Mouse (Mus musculus) liver, embryonic 15.5 days (tissue): ENCODE results near the gene Aldh8a1. TPM values are rescaled to one million over a fixed set of nuclear protein-coding genes. Genes with fewer than 3 reads are reported as not detected.

Experiments
- ATAC-seq: fragments of 200-750 bp; cut with Nextera tagmentation; 2 replicates; pipeline ENCODE4 v1.8.0; 2017; ENCODE audit warnings: moderate number of reproducible peaks, mild to moderate bottlenecking, moderate library complexity; ENCODE audit not compliant: insufficient read depth
- H3K27ac ChIP-seq: fragments of 300-500 bp; sonication (generic); replicated peaks from 2 replicates; pipeline ENCODE4 v1.5.1; 2015; ENCODE audit warnings: mild to moderate bottlenecking, inconsistent platforms
- H3K27me3 ChIP-seq: fragments of 300-500 bp; sonication (generic); 2 replicates; pipeline ENCODE4 v1.6.1; 2015; ENCODE audit warnings: mild to moderate bottlenecking, inconsistent platforms
- H3K36me3 ChIP-seq: fragments of 300-500 bp; sonication (generic); replicated peaks from 2 replicates; pipeline ENCODE4 v1.6.1; 2015; ENCODE audit warnings: moderate library complexity, mild to moderate bottlenecking, inconsistent platforms
- H3K4me1 ChIP-seq: fragments of 300-500 bp; sonication (generic); replicated peaks from 2 replicates; pipeline ENCODE4 v1.6.1; 2015; ENCODE audit warnings: inconsistent platforms
- H3K4me2 ChIP-seq: fragments of 300-500 bp; sonication (generic); 2 replicates; pipeline ENCODE4 v1.6.1; 2015; ENCODE audit warnings: moderate library complexity, mild to moderate bottlenecking, inconsistent platforms
- H3K4me3 ChIP-seq: fragments of 300-500 bp; sonication (generic); replicated peaks from 2 replicates; pipeline ENCODE4 v1.5.1; 2015; ENCODE audit warnings: mild to moderate bottlenecking, inconsistent platforms
- H3K9ac ChIP-seq: fragments of 300-500 bp; sonication (generic); 2 replicates; pipeline ENCODE4 v1.6.1; 2015; ENCODE audit warnings: moderate library complexity, mild to moderate bottlenecking, inconsistent platforms
- H3K9me3 ChIP-seq: fragments of 300-500 bp; sonication (generic); replicated peaks from 2 replicates; pipeline ENCODE4 v1.6.1; 2016; ENCODE audit warnings: inconsistent platforms
- WGBS: fragments of 180-500 bp; shearing (Covaris S2); methylation state at CpG from one replicate; pipeline ENCODE4 v1.1.7; 2015; ENCODE audit warnings: mixed read lengths; ENCODE audit not compliant: insufficient replicate concordance; 5-methylcytosine and 5-hydroxymethylcytosine counted together
- polyA plus RNA-seq: library from polyadenylated mRNA; unstranded; fragments of >200 nt; fragmentation: Nextera tagmentation; extraction: Ambion mirVana; gene quantifications from 2 replicates; pipeline ENCODE4 v1.2.1, GENCODE M21; 2015

The Aldh8a1 gene
- polyA plus RNA-seq, 1 experiment from 2014 or later: 33.8 TPM

DNA sequence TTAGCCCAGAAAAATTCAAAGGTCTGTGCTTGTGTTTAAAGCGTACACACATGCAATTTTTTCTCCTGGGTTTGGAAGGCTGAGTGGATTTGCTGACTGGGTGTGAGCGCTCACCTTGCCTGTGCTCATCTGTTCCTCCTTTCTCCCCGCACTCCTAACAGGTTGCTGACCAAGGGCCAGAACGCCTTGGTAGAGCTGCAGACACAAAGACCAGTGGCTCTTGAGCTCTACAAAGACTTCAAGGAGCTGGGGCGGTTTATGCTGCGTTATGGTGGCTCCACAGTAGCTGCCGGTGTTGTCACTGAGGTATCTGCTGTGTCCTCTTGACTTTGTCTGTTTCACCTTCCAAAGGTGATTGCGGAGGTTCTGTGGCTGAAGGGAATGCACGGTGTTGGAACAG is 9.6 kb upstream of the Aldh8a1 start:
- H3K9ac ChIP-seq: no peak overlapping the region
- H3K9me3 ChIP-seq: no peaks in the 10 kb centered on the region
- H3K4me3 ChIP-seq: no peak overlapping the region
- 89% methylated on average over 9 of the region's 9 CpGs for WGBS
- no peak overlapping the region for H3K4me2 ChIP-seq
- no peak overlapping the region for H3K27ac ChIP-seq
- ATAC-seq: no peak
- no peaks in the 10 kb centered on the region for H3K4me1 ChIP-seq
- H3K36me3 ChIP-seq: peaks cover 65% of the 10 kb centered on the region
- H3K27me3 ChIP-seq: no peaks in the 10 kb centered on the region

DNA sequence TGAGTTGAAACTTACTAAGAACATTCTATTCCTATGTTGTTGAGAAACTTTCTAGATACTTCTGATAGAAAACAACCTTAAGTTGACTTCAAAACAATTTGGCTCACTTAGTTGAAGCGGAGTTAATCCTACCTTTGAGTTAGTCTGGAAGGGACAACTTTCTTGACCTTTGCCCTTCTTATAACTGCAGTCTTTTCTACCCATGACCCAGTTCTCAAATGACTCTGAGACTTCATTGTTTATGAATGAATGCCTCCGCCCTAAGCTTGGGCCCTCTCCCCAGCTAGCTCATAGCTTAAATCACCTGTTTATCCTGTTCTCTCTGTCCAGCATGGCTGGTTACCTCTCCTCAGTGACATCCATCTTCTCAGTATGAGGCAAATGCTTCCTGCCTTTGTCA is 7.5 kb upstream of the Aldh8a1 start:
- Histone ChIP-seq H3K4me3 (no peak overlapping the region), H3K9me3 (no peaks in the 10 kb centered on the region), H3K4me1 (no peaks in the 10 kb centered on the region), H3K36me3 (peaks cover 50% of the 10 kb centered on the region), H3K27ac (no peak overlapping the region), H3K4me2 (no peak overlapping the region), H3K9ac (no peak overlapping the region), H3K27me3 (no peaks in the 10 kb centered on the region)
- WGBS: 86% methylated on average over 2 of the region's 2 CpGs
- no peak for ATAC-seq

DNA sequence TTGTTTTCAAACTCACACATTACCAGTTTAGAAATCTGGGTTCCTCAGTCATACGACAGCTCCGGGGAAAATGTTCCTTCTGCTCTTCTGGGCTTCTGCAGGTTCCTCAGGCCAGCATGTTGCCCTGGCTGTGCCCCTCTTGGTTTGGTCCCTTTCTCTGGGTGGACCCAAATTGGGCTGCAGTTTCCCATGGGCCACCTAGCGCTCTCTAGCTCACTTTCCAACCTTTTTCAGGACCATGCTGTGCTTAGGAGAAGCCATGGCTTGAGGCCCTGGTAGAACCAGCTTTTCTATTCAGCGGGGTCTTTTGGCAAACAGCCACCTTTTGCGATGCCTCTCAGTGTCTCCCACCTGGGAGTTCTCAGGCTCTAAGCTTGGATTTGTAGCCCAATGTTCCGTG is 4.8 kb upstream of the Aldh8a1 start:
- H3K36me3 ChIP-seq: peaks cover 26% of the 10 kb centered on the region
- no peak overlapping the region for H3K4me2 ChIP-seq
- H3K27ac ChIP-seq: no peak overlapping the region
- no peaks in the 10 kb centered on the region for H3K27me3 ChIP-seq
- H3K9me3 ChIP-seq: no peaks in the 10 kb centered on the region
- H3K4me3 ChIP-seq: no peak overlapping the region
- peaks cover 11% of the 10 kb centered on the region; the same call in 1 of the 2 replicates for H3K4me1 ChIP-seq
- 84% methylated on average over 6 of the region's 6 CpGs for WGBS
- no peak for ATAC-seq
- no peak overlapping the region for H3K9ac ChIP-seq

DNA sequence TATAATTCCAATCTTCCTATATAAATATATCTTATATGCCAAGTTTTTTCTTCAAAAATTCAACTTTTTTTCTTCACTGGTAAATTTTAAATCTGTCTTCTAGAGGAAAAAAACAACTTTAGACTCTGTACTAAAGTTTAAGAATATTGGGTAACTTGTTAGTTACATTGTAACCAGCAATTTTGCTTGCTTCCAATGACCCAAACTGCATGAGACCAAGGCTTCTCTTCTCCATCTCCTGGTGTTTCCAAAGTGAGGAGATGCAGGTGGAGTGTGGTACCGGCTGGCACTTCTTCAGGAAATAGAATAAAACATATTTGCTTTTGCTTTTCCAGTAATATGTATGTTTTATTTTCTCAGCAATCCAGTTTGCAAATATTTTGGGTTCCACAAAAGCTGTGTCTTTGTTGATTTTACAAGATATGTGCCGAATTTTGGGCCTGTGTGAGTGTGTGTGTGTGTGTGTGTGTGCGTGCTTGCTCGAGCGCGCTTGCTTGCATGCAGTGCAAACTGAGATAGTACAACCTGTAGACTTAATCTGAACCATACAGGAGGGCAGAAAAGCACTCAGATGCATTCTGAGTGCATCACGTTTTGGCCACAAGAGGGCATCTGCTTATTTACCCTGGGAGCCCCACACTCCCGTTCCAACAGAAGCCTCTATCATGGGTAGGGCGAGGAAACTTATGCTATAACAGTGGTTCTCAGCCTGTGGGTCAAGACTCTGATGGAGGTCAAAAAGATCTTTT is 1.3 kb downstream of the Aldh8a1 start:
- no peak overlapping the region for H3K9ac ChIP-seq
- H3K27me3 ChIP-seq: no peaks in the 10 kb centered on the region
- H3K27ac ChIP-seq: 0 out of 2 replicates have a peak overlapping the region, but pooled peaks have one; percentile 11
- peak; percentile 67 for ATAC-seq
- peak overlapping the region; percentile 36 for H3K4me3 ChIP-seq
- no peaks in the 10 kb centered on the region for H3K36me3 ChIP-seq
- H3K4me2 ChIP-seq: peak overlapping the region; percentile 48
- H3K9me3 ChIP-seq: no peaks in the 10 kb centered on the region
- peaks cover 17% of the 10 kb centered on the region for H3K4me1 ChIP-seq
- WGBS: 28% methylated on average over 9 of the region's 9 CpGs

DNA sequence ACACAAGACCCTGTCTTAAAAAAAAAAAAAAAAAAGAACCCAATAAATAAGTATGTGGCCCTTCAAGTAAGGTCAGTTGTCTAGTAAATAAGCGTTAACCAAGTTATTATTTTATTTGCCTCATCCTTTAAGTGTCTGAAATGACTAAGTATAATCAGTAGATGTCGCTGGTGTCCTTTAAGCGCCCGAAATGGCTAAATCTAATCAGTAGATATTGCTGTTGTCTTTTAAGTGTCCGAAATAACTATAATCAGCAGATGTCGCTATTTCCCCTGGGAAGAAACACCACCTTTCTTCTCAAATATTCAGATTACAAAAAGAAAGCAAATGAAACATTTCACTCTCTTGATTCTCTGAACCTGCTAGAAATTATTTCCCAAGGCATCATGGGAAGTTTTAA is 5.8 kb downstream of the Aldh8a1 start:
- Histone ChIP-seq H3K4me1 (peaks cover 15% of the 10 kb centered on the region), H3K4me2 (no peak overlapping the region), H3K9me3 (no peaks in the 10 kb centered on the region), H3K9ac (no peak overlapping the region), H3K4me3 (no peak overlapping the region), H3K27me3 (no peaks in the 10 kb centered on the region), H3K36me3 (no peaks in the 10 kb centered on the region), H3K27ac (no peak overlapping the region)
- ATAC-seq: no peak
- 7% methylated on average over 6 of the region's 6 CpGs for WGBS

DNA sequence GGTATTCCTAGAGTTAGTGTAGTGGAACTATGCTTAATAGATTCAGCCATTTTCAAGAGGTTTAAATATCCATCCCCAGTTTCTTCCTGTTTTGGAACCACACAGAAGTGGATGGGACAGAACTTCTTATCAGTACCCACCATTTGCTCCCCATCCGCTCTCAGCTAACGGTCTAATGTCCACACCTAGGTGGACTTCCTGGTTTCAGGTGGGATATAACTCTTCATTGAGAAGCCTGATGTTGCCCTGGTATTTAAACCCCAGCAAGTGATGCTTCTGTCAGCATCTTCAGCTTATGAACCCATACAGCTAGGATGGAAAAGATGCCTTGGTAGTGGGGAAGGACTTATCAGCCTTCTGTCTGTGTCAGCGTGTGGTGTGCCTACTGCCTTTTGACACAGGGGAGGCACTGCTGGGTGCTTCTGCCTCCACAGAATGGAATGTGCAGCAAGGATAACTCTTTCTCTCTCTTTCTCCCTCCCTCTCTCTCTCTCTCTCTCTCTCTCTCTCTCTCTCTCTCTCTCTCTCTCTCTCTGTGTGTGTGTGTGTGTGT is 8.1 kb downstream of the Aldh8a1 start:
- no peak overlapping the region for H3K4me2 ChIP-seq
- H3K4me1 ChIP-seq: peaks cover 8% of the 10 kb centered on the region; the same call in 1 of the 2 replicates
- ATAC-seq: no peak
- no peak overlapping the region for H3K27ac ChIP-seq
- 19% methylated on average over 3 of the region's 3 CpGs for WGBS
- H3K9me3 ChIP-seq: no peaks in the 10 kb centered on the region
- no peaks in the 10 kb centered on the region for H3K36me3 ChIP-seq
- H3K9ac ChIP-seq: no peak overlapping the region
- no peaks in the 10 kb centered on the region for H3K27me3 ChIP-seq
- no peak overlapping the region for H3K4me3 ChIP-seq

DNA sequence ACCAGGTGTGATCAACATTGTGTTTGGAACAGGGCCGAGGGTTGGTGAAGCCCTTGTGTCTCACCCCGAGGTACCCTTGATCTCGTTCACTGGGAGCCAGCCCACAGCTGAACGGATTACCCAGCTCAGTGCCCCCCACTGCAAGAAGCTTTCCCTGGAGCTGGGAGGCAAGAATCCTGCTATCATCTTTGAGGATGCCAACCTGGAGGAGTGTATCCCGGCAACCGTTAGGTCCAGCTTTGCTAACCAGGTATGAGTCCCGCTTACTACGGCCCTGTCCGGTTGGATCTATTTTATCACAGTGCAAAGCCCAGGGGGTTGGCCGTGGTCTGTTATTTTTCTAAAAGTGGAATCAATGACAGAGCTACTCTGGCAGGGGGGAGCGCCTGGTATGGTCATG is 12.0 kb downstream of the Aldh8a1 start:
- Histone ChIP-seq H3K27me3 (no peaks in the 10 kb centered on the region), H3K9me3 (no peaks in the 10 kb centered on the region), H3K4me3 (no peak overlapping the region), H3K27ac (no peak overlapping the region), H3K4me1 (peaks cover 8% of the 10 kb centered on the region; the same call in 1 of the 2 replicates), H3K9ac (no peak overlapping the region), H3K4me2 (no peak overlapping the region), H3K36me3 (0 out of 2 replicates have a peak, but pooled peaks cover 7% of the 10 kb centered on the region)
- 79% methylated on average over 11 of the region's 11 CpGs for WGBS
- no peak for ATAC-seq

DNA sequence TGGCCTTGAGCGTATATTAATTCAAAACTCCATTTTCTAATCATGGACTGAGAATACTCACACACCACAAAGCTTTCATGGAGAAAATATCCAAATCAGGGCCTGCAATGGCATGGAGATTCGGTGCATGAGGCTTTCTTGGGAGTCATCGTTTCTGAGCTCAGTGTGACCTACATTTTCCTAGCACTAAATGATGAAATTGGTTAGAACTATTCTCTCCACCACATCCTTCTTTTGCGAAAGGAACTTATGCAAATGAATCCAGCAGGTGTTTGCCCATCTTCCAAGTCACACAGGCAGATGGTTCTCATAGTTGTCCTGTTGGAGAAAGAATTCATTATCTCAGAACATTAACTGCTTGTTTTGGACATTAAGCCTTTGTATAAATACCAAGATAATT is 13.3 kb downstream of the Aldh8a1 start:
- Histone ChIP-seq H3K27me3 (no peaks in the 10 kb centered on the region), H3K4me3 (no peak overlapping the region), H3K4me1 (no peaks in the 10 kb centered on the region), H3K27ac (no peak overlapping the region), H3K4me2 (no peak overlapping the region), H3K9me3 (no peaks in the 10 kb centered on the region), H3K9ac (no peak overlapping the region), H3K36me3 (0 out of 2 replicates have a peak, but pooled peaks cover 7% of the 10 kb centered on the region)
- 67% methylated on average over 4 of the region's 4 CpGs for WGBS
- no peak for ATAC-seq

DNA sequence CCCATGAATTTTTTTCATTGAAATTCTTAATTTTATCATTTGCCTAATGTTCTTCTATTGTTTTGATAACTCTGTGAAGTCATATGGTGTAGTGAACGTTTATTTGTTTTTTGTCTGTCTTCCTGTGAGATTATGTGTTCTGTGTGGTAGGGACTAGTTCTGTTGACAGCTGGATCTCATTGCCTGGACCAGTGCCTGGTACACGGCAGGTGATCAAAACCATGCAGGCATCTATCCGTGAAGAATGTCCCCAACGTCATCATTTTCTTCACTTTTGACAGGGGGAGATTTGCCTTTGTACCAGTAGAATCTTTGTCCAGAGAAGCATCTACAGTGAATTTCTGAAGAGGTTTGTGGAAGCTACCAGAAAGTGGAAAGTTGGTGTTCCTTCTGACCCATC is 14.2 kb downstream of the Aldh8a1 start:
- no peaks in the 10 kb centered on the region for H3K27me3 ChIP-seq
- H3K4me2 ChIP-seq: no peak overlapping the region
- H3K27ac ChIP-seq: no peak overlapping the region
- H3K4me3 ChIP-seq: no peak overlapping the region
- H3K4me1 ChIP-seq: no peaks in the 10 kb centered on the region
- H3K36me3 ChIP-seq: 0 out of 2 replicates have a peak, but pooled peaks cover 7% of the 10 kb centered on the region
- no peak overlapping the region for H3K9ac ChIP-seq
- no peak for ATAC-seq
- WGBS: 60% methylated on average over 4 of the region's 4 CpGs
- no peaks in the 10 kb centered on the region for H3K9me3 ChIP-seq

DNA sequence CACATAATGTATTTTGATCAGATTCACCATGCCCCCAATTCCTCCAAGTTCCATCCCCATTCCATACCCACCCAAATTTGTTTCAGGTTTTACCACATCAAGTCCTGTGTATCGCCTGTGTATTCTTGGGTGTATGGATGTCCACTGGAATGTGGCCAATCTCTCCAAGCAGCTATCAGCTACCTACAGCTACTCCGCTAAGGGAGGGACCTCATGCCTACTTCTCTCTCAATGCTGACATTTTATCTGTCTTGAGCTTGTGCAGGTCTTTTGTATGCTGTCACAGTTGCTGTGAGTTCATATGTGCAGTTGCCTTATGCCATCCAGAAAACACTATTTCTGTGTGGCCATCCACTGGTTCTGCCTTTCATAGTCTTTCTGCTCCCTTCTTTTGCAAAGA is 16.3 kb downstream of the Aldh8a1 start:
- H3K9me3 ChIP-seq: no peaks in the 10 kb centered on the region

DNA sequence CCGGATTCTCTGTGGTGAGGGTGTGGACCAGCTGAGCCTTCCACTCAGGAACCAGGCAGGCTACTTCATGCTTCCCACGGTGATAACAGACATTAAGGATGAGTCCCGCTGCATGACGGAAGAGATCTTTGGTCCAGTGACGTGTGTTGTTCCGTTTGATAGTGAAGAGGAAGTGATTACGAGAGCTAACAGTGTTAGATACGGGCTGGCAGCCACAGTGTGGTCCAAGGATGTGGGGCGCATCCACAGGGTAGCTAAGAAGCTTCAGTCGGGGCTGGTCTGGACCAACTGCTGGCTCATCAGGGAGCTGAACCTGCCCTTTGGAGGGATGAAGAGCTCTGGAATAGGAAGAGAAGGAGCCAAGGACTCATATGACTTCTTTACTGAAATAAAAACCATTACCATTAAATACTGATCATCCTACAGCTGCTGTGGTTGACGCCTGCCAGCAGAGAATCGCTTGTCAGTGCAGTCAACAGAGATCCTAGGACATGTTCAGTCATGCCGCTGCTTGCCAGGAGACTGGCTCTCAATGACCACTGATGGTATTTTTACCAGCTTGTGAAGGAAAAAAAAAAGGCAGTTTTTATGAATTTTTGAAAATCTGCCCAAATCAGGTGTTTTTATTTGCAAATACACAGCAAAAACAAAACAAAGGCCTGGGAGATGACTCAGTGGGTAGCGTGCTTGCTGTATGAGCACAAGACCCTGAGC is 18.5 kb downstream of the Aldh8a1 start:
- Histone ChIP-seq H3K9me3 (no peaks in the 10 kb centered on the region), H3K27ac (no peak overlapping the region), H3K9ac (no peak overlapping the region), H3K4me1 (no peaks in the 10 kb centered on the region), H3K4me3 (no peak overlapping the region), H3K27me3 (no peaks in the 10 kb centered on the region), H3K36me3 (0 out of 2 replicates have a peak, but pooled peaks cover 7% of the 10 kb centered on the region), H3K4me2 (no peak overlapping the region)
- ATAC-seq: peak; percentile 22; the same call in 1 of the 2 replicates
- 29% methylated on average over 14 of the region's 14 CpGs for WGBS

More for the DNA sequence above, 16.3 kb downstream of the Aldh8a1 start:
- no peak overlapping the region for H3K4me3 ChIP-seq
- H3K4me2 ChIP-seq: no peak overlapping the region
- no peak overlapping the region for H3K9ac ChIP-seq
- ATAC-seq: no peak
- H3K4me1 ChIP-seq: no peaks in the 10 kb centered on the region
- H3K27ac ChIP-seq: no peak overlapping the region
- no peaks in the 10 kb centered on the region for H3K27me3 ChIP-seq
- WGBS: 52% methylated on average over 2 of the region's 2 CpGs
- 0 out of 2 replicates have a peak, but pooled peaks cover 7% of the 10 kb centered on the region for H3K36me3 ChIP-seq
